Mouse (Mus musculus): ENCODE data around the gene Ppfibp1.

Gene Ppfibp1

GRCm38 (mm10) chr6:146883426-146883825, 4.9 kb upstream of the Ppfibp1 start:
- DNase-seq, result no peak

GRCm38 (mm10) chr6:146884171-146884570, 4.1 kb upstream of the Ppfibp1 start:
- DNase-seq, result no peak

GRCm38 (mm10) chr6:146884851-146885250, 3.4 kb upstream of the Ppfibp1 start:
- DNase-seq, result peak; percentile 43 to 53

- DNase-seq, result no peak
Observed at GRCm38 (mm10) chr6:146888660-146889490, 588 bp downstream of the Ppfibp1 start.

- no peak for DNase-seq
Observed at GRCm38 (mm10) chr6:146890215-146890614, 1.9 kb downstream of the Ppfibp1 start.

GRCm38 (mm10) chr6:146890633-146891032, 2.3 kb downstream of the Ppfibp1 start:
- DNase-seq, result peak; percentile 41 to 56

- DNase-seq, result no peak
Observed at GRCm38 (mm10) chr6:146893890-146894289, 5.6 kb downstream of the Ppfibp1 start.

- peak; percentile 54 to 69 for DNase-seq
Observed at GRCm38 (mm10) chr6:146898709-146899108, 10.4 kb downstream of the Ppfibp1 start.

GRCm38 (mm10) chr6:146899647-146900046, 11.4 kb downstream of the Ppfibp1 start:
- no peak for DNase-seq

- DNase-seq, result no peak
Observed at GRCm38 (mm10) chr6:146901929-146902328, 13.6 kb downstream of the Ppfibp1 start.

- DNase-seq, result no peak
Observed at GRCm38 (mm10) chr6:146903632-146904031, 15.3 kb downstream of the Ppfibp1 start.

GRCm38 (mm10) chr6:146904707-146905106, 16.4 kb downstream of the Ppfibp1 start:
- no peak for DNase-seq

- DNase-seq, result no peak
Observed at GRCm38 (mm10) chr6:146906000-146906786, 17.9 kb downstream of the Ppfibp1 start.

- DNase-seq, result no peak
Observed at GRCm38 (mm10) chr6:146907061-146907794, 18.9 kb downstream of the Ppfibp1 start.

- peak in 1 of 2 experiments; percentile 76 for DNase-seq
Observed at GRCm38 (mm10) chr6:146907795-146908190, 19.5 kb downstream of the Ppfibp1 start.

GRCm38 (mm10) chr6:146908801-146909200, 20.5 kb downstream of the Ppfibp1 start:
- DNase-seq, result no peak

GRCm38 (mm10) chr6:146909725-146910489, 21.6 kb downstream of the Ppfibp1 start:
- DNase-seq, result no peak

- DNase-seq, result no peak
Observed at GRCm38 (mm10) chr6:146910801-146911200, 22.5 kb downstream of the Ppfibp1 start.

- peak; percentile 78 to 86 for DNase-seq
Observed at GRCm38 (mm10) chr6:146912835-146913488, 24.7 kb downstream of the Ppfibp1 start.

- peak in 1 of 2 experiments; percentile 51 for DNase-seq
Observed at GRCm38 (mm10) chr6:146913489-146914198, 25.4 kb downstream of the Ppfibp1 start.

GRCm38 (mm10) chr6:146915808-146916207, 27.5 kb downstream of the Ppfibp1 start:
- DNase-seq, result no peak
